Mouse (Mus musculus) kidney, adult 2 months (tissue): ENCODE results near the gene Angptl2.

ENCODE experiments used
- CTCF ChIP-seq: fragments of 200-500 bp; conservative IDR thresholded peaks from 2 replicates; pipeline ENCODE4 v1.5.1; 2011; ENCODE audit warnings: low read depth, mild to moderate bottlenecking, control low read depth, low read length, moderate library complexity, mixed read lengths; ENCODE audit not compliant: insufficient read depth, insufficient read length
- POLR2A ChIP-seq: fragments of 200-500 bp; IDR thresholded peaks from one replicate; pipeline ENCODE4 v1.6.1; 2011; ENCODE audit warnings: low read depth, low read length, control low read depth

DNA sequence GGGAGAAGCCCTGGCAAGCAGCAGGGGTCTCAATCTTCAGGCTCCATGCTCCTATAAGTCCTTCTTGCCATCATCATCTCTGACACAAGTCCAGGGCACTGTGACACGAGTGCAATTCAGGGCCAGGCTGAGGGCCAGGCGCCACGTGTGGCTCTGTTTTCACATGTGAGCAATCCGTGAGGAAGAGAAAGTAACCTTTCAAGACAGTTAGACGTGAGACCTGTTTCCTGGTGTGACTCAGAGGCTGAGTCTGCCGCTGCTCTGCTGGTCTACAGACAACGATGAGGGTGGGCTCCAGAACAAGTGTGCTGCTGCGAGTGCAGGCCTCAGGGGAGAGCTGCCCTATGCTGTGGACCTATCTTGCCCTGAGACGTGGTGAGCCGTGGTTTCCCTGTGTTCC lies 42.7 kb upstream of the Angptl2 start:
- TF ChIP-seq CTCF (no peak), POLR2A (no peak)
